Mouse (Mus musculus): ENCODE data around the gene Rflna. TPM values are rescaled to one million over a fixed set of nuclear protein-coding genes. Genes with fewer than 3 reads are reported as not detected.

Gene Rflna
- polyA plus RNA-seq, 1 experiment from 2014 or later: 1.8 TPM

- Histone ChIP-seq H3K4me2 (replicated peaks; ENCODE audit: low read depth) (no peak overlapping the region), H3K4me3 (ENCODE audit: low read depth, low read length) (no peak overlapping the region), H3K9me3 (ENCODE audit: control insufficient read depth, low read length) (no peaks in the 10 kb centered on the region), H3K36me3 (ENCODE audit: control insufficient read depth, insufficient read depth, low read length) (peaks cover 11% of the 10 kb centered on the region), H3K4me1 (replicated peaks; ENCODE audit: control insufficient read depth, insufficient read depth) (no peaks in the 10 kb centered on the region), H3K27me3 (ENCODE audit: control insufficient read depth, insufficient read depth, low read length) (no peaks in the 10 kb centered on the region), H3K9ac (ENCODE audit: low read length) (no peak overlapping the region), H3K27ac (replicated peaks) (no peak overlapping the region)
- TF ChIP-seq CTCF (IDR thresholded peaks at IDR 0.05; ENCODE audit: low read depth) (no peak), EP300 (optimal IDR thresholded peaks at IDR 0.05) (no peak)
- ATAC-seq (ENCODE audit: low FRiP score, low TSS enrichment): no peak
- DNase-seq (ENCODE audit: low spot score): no peak
- WGBS: 84% methylated on average over 8 of the region's 8 CpGs
Measured at GRCm38 (mm10) chr5:125011628-125012027, 8.6 kb downstream of the Rflna start.

DNA sequence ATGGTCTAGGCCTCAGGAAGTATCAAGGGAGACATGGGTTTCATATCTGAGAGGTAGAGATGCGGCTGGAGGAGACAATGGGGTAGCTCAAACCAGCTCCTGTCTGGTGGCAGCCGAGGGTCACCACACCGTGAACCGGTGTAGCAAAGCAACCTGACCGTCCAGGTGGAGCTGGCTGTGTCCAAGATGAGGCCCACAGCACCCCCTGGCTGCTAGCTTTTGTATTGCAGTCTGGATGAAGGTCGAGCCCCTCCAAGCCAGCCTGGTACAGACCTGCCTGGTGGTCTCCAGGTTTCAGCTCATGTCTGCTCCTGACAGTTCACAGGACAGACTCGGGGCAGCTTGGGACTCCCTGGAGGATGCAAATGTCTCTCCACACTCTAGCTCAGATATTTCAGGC is 11.5 kb downstream of the Rflna start:
- H3K4me1 ChIP-seq (replicated peaks; ENCODE audit: control insufficient read depth, insufficient read depth): no peaks in the 10 kb centered on the region
- DNase-seq (ENCODE audit: low spot score): peak; percentile 78
- no peaks in the 10 kb centered on the region for H3K9me3 ChIP-seq (ENCODE audit: control insufficient read depth, low read length)
- H3K27me3 ChIP-seq (ENCODE audit: control insufficient read depth, insufficient read depth, low read length): no peaks in the 10 kb centered on the region
- no peak overlapping the region for H3K9ac ChIP-seq (ENCODE audit: low read length)
- TF ChIP-seq EP300 (optimal IDR thresholded peaks at IDR 0.05) (no peak), CTCF (IDR thresholded peaks at IDR 0.05; ENCODE audit: low read depth) (peak; percentile 86)
- H3K36me3 ChIP-seq (ENCODE audit: control insufficient read depth, insufficient read depth, low read length): peaks cover 24% of the 10 kb centered on the region
- no peak overlapping the region for H3K27ac ChIP-seq (replicated peaks)
- no peak for ATAC-seq (ENCODE audit: low FRiP score, low TSS enrichment)
- H3K4me2 ChIP-seq (replicated peaks; ENCODE audit: low read depth): no peak overlapping the region
- WGBS: 39% methylated on average over 7 of the region's 7 CpGs
- no peak overlapping the region for H3K4me3 ChIP-seq (ENCODE audit: low read depth, low read length)

DNA sequence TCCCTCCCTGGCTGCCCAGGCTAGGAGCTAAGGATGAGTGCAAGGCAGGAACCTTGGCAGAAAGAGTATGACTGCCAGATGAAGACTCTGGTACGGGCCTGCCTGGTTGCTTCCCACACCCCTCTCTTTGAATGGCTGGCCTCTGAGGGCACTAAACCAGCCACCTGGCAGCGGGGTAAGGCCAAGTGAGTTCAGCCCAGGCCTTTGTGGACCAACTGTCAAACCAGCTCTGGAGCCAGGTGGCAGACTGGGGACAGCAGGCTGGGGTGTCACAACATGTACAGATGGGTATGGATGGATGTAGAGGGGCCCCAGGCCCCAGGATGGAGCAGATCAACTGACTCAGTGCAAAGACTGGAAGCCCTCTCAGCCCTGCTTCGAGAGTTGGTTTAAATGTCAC is 12.0 kb downstream of the Rflna start:
- no peak overlapping the region for H3K4me2 ChIP-seq (replicated peaks; ENCODE audit: low read depth)
- no peaks in the 10 kb centered on the region for H3K4me1 ChIP-seq (replicated peaks; ENCODE audit: control insufficient read depth, insufficient read depth)
- no peak for DNase-seq (ENCODE audit: low spot score)
- ATAC-seq (ENCODE audit: low FRiP score, low TSS enrichment): no peak
- H3K36me3 ChIP-seq (ENCODE audit: control insufficient read depth, insufficient read depth, low read length): peaks cover 24% of the 10 kb centered on the region
- no peaks in the 10 kb centered on the region for H3K9me3 ChIP-seq (ENCODE audit: control insufficient read depth, low read length)
- no peak overlapping the region for H3K27ac ChIP-seq (replicated peaks)
- no peaks in the 10 kb centered on the region for H3K27me3 ChIP-seq (ENCODE audit: control insufficient read depth, insufficient read depth, low read length)
- WGBS: 78% methylated on average over 3 of the region's 3 CpGs
- no peak overlapping the region for H3K9ac ChIP-seq (ENCODE audit: low read length)
- H3K4me3 ChIP-seq (ENCODE audit: low read depth, low read length): no peak overlapping the region
- TF ChIP-seq EP300 (optimal IDR thresholded peaks at IDR 0.05): no peak
- TF ChIP-seq CTCF (IDR thresholded peaks at IDR 0.05; ENCODE audit: low read depth): no peak

DNA sequence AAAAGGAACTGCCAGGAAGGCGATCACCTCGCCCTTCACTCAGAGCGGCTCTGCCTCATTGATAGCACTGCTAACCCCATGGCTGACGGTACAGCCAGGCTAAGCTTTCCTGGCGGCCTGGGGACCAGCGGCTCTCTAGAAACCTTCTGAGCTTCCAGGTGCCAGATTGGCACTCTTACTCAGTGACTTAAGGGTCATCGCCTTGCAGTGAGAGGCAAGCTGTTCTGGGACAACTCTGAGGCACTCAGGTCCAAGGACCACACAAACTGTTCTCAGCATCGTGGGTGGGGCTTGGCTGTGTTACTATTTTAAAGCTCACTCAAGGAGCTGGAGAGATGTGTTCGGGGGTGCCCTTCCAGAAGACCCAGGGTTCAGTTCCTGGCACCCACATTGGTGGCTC is 12.6 kb downstream of the Rflna start:
- H3K27me3 ChIP-seq (ENCODE audit: control insufficient read depth, insufficient read depth, low read length): no peaks in the 10 kb centered on the region
- H3K4me2 ChIP-seq (replicated peaks; ENCODE audit: low read depth): no peak overlapping the region
- TF ChIP-seq EP300 (optimal IDR thresholded peaks at IDR 0.05) (no peak), CTCF (IDR thresholded peaks at IDR 0.05; ENCODE audit: low read depth) (no peak)
- H3K4me3 ChIP-seq (ENCODE audit: low read depth, low read length): no peak overlapping the region
- ATAC-seq (ENCODE audit: low FRiP score, low TSS enrichment) (no peak), DNase-seq (ENCODE audit: low spot score) (no peak)
- no peaks in the 10 kb centered on the region for H3K9me3 ChIP-seq (ENCODE audit: control insufficient read depth, low read length)
- 78% methylated on average over 9 of the region's 9 CpGs for WGBS
- peaks cover 24% of the 10 kb centered on the region for H3K36me3 ChIP-seq (ENCODE audit: control insufficient read depth, insufficient read depth, low read length)
- H3K27ac ChIP-seq (replicated peaks): no peak overlapping the region
- no peaks in the 10 kb centered on the region for H3K4me1 ChIP-seq (replicated peaks; ENCODE audit: control insufficient read depth, insufficient read depth)
- no peak overlapping the region for H3K9ac ChIP-seq (ENCODE audit: low read length)

- Histone ChIP-seq H3K4me3 (ENCODE audit: low read depth, low read length) (no peak overlapping the region), H3K27ac (replicated peaks) (no peak overlapping the region), H3K27me3 (ENCODE audit: control insufficient read depth, insufficient read depth, low read length) (no peaks in the 10 kb centered on the region), H3K9ac (ENCODE audit: low read length) (no peak overlapping the region), H3K4me2 (replicated peaks; ENCODE audit: low read depth) (no peak overlapping the region), H3K9me3 (ENCODE audit: control insufficient read depth, low read length) (no peaks in the 10 kb centered on the region), H3K36me3 (ENCODE audit: control insufficient read depth, insufficient read depth, low read length) (peaks cover 24% of the 10 kb centered on the region), H3K4me1 (replicated peaks; ENCODE audit: control insufficient read depth, insufficient read depth) (no peaks in the 10 kb centered on the region)
- DNase-seq (ENCODE audit: low spot score): no peak
- TF ChIP-seq CTCF (IDR thresholded peaks at IDR 0.05; ENCODE audit: low read depth) (peak; percentile 46), EP300 (optimal IDR thresholded peaks at IDR 0.05) (no peak)
- 81% methylated on average over 17 of the region's 17 CpGs for WGBS
- ATAC-seq (ENCODE audit: low FRiP score, low TSS enrichment): no peak
Measured at GRCm38 (mm10) chr5:125016421-125017242, 13.6 kb downstream of the Rflna start.

GRCm38 (mm10) chr5:125017332-125017731 is 14.3 kb downstream of the Rflna start:
- no peak overlapping the region for H3K4me3 ChIP-seq (ENCODE audit: low read depth, low read length)
- no peak overlapping the region for H3K4me2 ChIP-seq (replicated peaks; ENCODE audit: low read depth)
- no peaks in the 10 kb centered on the region for H3K27me3 ChIP-seq (ENCODE audit: control insufficient read depth, insufficient read depth, low read length)
- H3K27ac ChIP-seq (replicated peaks): no peak overlapping the region
- ATAC-seq (ENCODE audit: low FRiP score, low TSS enrichment): no peak
- no peak overlapping the region for H3K9ac ChIP-seq (ENCODE audit: low read length)
- no peak for TF ChIP-seq CTCF (IDR thresholded peaks at IDR 0.05; ENCODE audit: low read depth)
- TF ChIP-seq EP300 (optimal IDR thresholded peaks at IDR 0.05): no peak
- no peaks in the 10 kb centered on the region for H3K4me1 ChIP-seq (replicated peaks; ENCODE audit: control insufficient read depth, insufficient read depth)
- no peak for DNase-seq (ENCODE audit: low spot score)
- H3K36me3 ChIP-seq (ENCODE audit: control insufficient read depth, insufficient read depth, low read length): peaks cover 24% of the 10 kb centered on the region
- 63% methylated on average over 15 of the region's 15 CpGs for WGBS
- no peaks in the 10 kb centered on the region for H3K9me3 ChIP-seq (ENCODE audit: control insufficient read depth, low read length)

All from stomach, postnatal 0 days (tissue).